Mouse (Mus musculus) liver, adult 10 weeks (tissue): ENCODE data around the gene Mt3. TPM values are rescaled to one million over a fixed set of nuclear protein-coding genes. Genes with fewer than 3 reads are reported as not detected.

Experiments
- polyA plus RNA-seq: library from polyadenylated mRNA; stranded (reverse); fragments of 350-450 nt; fragmentation: Illumina TruSeq; extraction: RNeasy Lipid Tissue Mini Kit (QIAGEN cat#74804); gene quantifications from one replicate; pipeline ENCODE4 v1.2.3, GENCODE M21; 2014; ENCODE audit warnings: low read depth, low replicate concordance

Mt3 gene
- polyA plus RNA-seq, result not detected

DNA sequence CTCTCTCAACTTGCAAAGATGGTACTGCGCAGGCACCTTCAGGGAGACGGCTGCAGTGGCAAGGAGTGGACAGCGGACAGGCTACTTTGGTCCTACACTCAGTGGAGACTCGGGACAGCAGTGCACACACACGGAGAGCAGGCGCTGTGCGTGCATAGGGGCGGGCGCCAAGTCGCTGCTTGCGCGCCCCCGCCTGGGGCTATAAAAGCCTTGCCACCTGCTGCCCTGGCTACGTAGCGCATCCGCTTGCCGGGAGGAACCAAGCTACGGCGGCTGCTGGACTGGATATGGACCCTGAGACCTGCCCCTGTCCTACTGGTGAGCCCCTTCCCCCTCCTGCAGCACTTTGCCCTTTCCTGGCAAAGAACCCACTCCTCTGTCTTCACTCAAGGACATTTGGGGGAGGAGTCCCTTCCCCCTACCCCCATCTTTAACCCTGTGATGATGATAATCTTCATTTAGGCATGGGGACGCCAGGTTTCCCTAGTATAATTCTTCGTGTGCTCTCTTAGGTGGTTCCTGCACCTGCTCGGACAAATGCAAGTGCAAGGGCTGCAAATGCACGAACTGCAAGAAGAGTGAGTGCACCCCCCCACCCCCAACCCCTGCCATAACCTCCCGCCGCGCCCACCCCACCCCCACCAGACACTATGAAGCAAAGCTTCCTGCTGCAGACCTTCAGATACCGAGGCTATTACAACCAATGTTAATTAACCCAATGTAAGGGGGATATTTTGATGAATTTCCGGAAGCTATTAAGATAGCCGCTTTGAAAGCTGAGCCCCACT, at the start of gene Mt3:
Mt3 (plus strand) TSS at position 95 of the 788 bp plus-strand sequence.

DNA sequence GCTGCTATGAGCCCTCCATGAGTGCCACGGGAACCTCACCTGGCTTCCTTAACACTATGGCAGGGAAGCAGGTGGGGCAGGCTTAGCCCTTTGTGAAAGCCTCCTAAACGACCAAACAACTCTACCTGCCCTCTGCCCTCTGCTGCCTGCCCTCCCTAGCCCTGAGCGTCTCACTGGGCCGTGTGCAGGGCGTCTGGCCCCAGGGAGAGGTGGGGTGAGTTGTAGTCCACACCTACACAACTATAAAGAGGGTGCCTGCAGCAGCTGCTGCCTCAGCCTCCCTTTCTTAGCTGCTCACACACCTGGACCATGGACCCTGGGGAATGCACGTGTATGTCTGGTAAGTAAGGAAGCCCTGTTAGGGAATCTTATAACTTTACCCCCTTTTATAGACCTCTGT, 15.5 kb upstream of the Mt3 start, which contains the start of gene Mt4:
Mt4 (plus strand) TSS at position 265 of the 400 bp plus-strand sequence.

DNA sequence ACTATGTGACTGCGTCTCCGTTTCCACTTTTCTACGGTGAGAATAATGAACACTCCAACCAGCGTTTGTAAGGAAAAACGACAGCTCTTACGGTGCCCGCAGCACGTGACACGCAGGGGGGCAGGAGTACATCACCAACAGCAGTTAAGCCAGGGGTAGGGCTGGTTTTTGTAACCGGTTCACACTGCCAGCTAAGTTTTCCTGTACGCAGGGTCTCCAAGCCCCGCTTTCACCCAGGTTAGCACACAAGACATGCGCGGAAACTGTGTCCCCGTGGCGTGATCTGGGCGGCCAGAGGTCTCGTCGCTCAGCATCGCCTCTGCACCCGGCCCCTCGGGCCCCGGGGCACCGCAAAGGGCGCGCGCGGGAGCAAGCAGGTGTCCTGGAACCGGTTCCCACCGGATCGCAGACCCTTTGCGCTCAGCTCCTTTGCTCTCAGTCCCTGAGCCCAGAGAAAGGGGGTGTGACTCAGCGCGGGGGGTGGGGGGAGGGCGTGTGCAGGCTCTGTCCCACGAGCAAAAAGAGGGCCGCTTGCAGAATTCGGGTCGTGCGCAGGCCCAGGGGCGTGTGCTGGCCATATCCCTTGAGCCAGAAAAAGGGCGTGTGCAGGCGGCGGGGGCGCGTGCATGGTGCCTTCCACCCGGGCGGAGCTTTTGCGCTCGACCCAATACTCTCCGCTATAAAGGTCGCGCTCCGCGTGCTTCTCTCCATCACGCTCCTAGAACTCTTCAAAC, 19.8 kb downstream of the Mt3 start, which contains the start of gene Mt2:
Mt2 (plus strand) TSS at position 590 of the 734 bp plus-strand sequence.

DNA sequence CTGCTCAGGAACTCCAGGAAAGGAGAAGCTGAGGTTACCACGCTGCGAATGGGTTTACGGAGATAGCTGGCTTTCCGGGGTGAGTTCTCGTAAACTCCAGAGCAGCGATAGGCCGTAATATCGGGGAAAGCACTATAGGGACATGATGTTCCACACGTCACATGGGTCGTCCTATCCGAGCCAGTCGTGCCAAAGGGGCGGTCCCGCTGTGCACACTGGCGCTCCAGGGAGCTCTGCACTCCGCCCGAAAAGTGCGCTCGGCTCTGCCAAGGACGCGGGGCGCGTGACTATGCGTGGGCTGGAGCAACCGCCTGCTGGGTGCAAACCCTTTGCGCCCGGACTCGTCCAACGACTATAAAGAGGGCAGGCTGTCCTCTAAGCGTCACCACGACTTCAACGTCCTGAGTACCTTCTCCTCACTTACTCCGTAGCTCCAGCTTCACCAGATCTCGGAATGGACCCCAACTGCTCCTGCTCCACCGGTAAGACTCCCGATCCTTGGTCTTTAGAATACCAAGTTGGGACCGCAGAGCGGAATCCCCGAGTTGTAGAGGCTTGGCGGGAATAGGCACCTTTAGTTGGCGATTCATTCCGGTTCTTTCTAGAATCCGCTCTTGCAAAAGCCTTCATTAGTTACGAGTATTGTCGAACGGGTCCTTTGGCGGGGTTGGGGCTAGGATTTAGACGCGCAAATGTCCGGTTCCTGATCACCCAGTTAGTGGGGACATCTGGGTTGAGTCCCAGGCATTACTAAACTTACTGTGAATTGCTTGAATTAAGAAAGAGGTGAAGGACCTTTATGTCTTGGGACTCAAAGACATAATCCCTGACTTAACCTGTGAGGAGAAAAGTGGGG, 26.7 kb downstream of the Mt3 start, which contains the start of gene Mt1:
Mt1 (plus strand) TSS at position 226 of the 856 bp plus-strand sequence.

Other genes starting within 250 kb of the Mt3 start
- 190 TPM for gene Amfr, start 139.8 kb upstream of the Mt3 start, polyA plus RNA-seq
- gene Nudt21, start 115.6 kb upstream of the Mt3 start, polyA plus RNA-seq, result 41.8 TPM
- 9.8 TPM for gene Ogfod1, start 115.4 kb upstream of the Mt3 start, polyA plus RNA-seq
- gene Bbs2, start 53.7 kb upstream of the Mt3 start, polyA plus RNA-seq, result 1.9 TPM
- gene Mt4, start 15.4 kb upstream of the Mt3 start, polyA plus RNA-seq, result not detected
- 9.5 TPM for gene Mt2, start 20.1 kb downstream of the Mt3 start, polyA plus RNA-seq
- 10.4 TPM for gene Mt1, start 26.5 kb downstream of the Mt3 start, polyA plus RNA-seq
- 4.3 TPM for gene Nup93, start 62.0 kb downstream of the Mt3 start, polyA plus RNA-seq
- gene Slc12a3, start 176.6 kb downstream of the Mt3 start, polyA plus RNA-seq, result not detected
- gene Herpud1, start 233.8 kb downstream of the Mt3 start, polyA plus RNA-seq, result 193 TPM